Mouse (Mus musculus): Measurements from ENCODE around the gene Serpinb12.
"Not testable (repeated sequence)": the region's sequence is repeated elsewhere in the genome, so short reads cannot be mapped to it uniquely, and the experiment has no call there.

The Serpinb12 gene

DNA sequence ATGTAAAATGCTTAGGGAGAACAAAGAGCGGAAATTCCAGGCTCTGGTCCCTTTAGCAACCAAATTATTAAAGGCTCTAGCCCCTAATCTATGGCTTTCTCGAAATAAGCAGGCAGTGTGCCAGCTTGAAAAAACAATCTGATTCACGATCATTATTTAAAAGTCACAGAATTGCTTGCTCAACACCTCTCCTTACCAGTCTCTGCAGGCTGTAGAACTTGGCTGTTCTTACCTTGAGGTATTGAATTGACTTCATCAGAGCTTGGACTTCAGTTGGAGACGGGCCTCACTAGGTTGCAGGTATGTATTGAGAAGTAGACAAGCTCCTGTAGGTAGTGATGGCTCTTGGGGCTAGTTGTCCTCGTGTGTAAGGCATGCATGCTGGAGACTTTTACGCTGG lies at the start of gene Serpinb12:
Gene Serpinb12 (plus strand): TSS at position 185 of the 400 bp plus-strand sequence.
- DNase-seq (ENCODE audit: low spot score in 2 of 2), result no peak

DNA sequence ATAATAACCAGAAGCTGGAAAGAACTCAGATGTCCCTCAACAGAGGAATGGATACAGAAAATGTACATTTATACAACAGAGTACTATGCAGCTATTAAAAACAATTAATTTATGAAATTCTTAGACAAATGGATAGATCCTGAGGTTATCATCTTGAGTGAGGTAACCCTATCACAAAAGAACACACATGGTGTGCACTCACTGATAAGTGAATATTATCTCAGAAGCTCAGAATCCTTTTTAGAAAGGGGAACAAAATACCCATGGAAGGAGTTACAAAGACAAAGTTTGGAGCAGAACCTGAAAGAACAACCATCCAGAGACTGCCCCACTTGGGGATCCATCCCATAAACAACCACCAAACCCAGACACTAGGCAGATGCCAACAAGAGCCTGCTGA lies 39.1 kb upstream of the Serpinb12 start:
- DNase-seq (ENCODE audit: low spot score in 2 of 2), result not testable (repeated sequence)

DNA sequence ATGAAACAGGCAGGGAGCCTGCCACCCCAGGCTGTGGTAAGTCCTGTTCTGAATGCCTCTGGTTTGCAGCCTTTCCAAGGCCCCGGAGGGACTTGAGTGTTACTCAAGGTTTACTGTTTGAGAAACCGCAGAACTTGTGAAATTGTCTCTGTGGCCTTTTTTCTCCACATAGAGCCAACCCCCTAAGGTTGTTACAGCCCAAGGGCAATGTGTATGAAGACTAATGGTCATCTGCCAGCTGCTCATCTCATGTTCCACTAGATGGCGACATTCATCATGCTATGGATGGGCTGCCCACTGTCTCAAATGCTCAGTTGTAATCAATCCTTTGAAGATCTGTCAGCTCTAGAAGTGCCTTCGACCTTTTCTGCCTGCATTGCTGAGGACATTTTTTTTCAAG lies 32.8 kb upstream of the Serpinb12 start:
- peak in 1 of 2 experiments; percentile 9 for DNase-seq (ENCODE audit: low spot score in 2 of 2)

DNA sequence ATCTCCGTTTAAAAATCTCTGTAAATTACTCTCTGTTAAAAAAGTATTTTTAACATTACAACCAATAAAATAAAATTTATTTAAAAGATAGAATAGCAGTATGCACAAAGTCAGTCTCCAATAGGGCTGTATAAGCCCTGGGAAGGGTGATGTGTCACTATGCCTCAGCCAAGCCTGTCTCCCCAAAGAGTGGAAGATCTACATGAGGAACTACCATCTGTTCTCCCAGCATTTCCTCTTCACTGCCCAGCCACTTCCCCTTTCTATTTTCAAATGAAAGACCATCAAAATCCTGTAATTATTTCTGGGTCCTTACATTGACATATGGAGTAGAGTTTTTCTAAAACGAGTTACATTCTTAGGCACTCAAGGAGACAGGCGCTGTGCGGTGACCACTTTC lies 2.3 kb upstream of the Serpinb12 start:
- no peak for DNase-seq (ENCODE audit: low spot score in 2 of 2)

DNA sequence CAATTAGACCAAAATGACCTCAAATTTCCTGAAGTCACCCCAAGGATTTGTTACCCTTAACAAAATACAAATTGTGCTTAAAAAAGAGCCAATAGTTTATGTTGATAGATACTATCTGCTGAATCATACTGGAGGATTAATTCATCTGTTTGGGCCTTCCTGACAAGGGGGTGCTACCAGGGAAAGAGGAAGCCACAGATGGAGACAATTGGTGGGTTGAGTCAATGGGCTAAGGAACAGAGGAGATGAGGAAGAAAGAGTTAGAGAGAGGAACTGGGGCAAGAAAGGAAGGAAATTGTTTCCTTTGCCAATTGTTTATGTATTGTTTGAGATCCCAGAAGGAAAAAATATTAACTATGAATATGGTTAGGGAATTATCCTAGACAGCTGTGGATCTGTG lies 591 bp upstream of the Serpinb12 start:
- DNase-seq (ENCODE audit: low spot score in 2 of 2), result no peak

DNA sequence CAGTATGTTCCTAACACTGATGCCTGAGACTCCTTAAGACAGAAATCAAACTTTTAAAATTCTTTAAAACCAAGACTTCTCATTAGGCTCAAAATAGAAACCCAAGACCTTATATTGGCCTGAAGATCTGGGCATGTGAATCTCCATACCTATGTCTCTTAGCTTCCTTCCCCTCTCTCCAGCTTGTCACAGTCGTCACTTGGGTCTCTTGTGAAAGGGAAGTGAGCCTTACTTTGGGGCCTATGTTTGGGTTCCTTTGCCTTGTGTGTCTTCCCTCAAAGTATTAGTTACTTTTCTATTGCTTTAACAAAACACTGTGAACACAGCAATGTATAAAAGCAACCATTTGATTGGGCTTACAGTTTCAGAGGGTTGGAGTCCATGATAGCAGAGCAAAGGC lies 13.0 kb downstream of the Serpinb12 start:
- no peak for DNase-seq (ENCODE audit: low spot score in 2 of 2)

DNA sequence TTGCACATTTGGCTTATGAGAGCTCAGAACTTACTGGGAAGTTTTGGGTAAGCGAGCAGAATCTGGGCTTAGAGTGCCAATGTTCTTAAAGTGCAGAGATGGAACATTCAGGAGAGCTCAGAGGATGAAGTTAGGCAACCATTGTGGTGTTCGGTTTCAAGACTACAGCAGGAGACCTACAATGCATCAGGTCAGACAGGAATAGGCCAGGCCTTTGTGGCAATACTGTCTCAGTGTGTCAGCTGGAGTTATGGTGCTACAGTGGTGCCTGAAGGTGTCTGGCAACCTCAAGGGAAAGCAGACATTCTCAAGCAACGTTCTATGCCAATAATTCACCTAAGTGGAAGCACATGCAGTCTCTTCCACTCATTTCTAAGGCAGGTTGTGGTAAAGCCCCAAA lies 25.7 kb downstream of the Serpinb12 start:
- DNase-seq (ENCODE audit: low spot score in 2 of 2), result no peak

DNA sequence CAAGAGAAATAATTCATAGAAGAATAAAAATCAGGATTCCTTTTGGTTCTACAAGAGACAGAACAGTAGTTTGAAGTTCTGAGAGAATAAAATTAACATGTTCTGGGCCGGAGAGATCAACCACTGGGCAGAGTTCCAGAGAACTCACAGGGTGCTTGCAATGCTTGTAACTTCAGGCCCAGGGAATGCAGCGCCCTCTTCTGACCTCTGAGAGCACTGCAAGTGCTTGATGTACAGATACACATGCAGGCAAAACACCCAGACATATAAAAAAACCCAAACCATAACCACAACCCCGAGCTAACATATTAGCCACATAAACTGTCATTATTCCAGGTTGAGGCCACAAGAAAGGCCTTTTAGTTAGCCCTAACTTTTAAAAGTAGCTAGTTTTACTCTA lies 26.8 kb downstream of the Serpinb12 start:
- DNase-seq (ENCODE audit: low spot score in 2 of 2), result peak in 1 of 2 experiments; percentile 6

DNA sequence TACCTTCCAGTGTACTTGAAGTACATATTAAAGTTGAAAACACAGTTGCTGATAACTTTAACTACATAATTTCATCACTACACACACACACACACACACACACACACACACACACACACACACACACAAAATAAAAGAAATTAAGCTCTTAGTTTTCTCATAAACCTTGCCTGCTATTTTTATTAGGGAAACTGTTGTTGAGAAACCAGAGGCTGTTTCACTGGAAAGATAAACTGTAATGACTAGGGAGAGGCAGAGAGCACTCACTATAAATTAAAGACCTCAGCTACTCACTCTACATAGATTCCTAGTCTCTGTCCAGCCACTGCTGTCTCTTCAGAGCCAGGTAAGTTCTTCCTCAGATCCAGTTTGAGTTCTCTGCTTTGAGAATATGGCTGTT lies 46.4 kb downstream of the Serpinb12 start, which contains the start of gene Serpinb13:
Gene Serpinb13 (plus strand): TSS at position 301 of the 400 bp plus-strand sequence.
- no peak for DNase-seq (ENCODE audit: low spot score in 2 of 2)

DNA sequence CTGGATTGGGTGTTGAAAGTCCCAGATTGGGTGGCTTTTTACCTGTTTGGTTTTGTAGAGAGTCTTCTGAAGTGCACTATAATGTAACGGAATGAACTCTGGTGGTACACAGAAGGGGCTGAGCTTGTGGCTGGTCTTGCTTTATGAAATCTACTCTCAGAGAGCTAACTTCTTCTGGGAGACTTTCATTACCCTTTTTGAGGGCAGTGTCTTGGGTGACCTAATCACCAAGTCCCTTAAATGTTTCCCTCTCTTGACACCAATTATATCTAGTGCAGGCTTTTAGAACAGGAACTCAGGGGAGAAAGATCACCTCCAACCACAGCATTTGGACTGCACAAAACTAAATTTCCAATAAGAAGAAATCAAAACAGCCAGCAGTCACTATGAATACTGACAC lies 48.8 kb downstream of the Serpinb12 start:
- no peak for DNase-seq (ENCODE audit: low spot score in 2 of 2)

DNA sequence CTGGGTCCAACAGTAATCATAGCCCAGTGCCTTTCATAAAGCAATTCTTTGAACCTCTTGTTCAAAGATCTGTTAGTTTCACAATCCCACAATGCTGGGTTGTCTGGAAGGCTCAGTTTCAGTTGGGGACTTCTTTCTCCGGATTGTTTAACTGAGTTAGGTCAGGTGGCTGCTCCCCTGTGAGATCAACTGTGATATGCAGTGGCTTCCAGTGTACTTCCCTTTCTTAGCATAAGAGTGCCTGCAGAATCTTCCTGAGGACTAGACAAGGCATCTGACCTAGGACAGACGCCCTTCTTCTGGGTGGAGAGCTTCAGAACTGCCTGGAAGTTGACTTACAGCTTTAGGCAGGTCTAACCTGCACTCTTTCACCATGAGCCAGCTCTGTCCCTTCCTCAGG lies 49.6 kb downstream of the Serpinb12 start:
- DNase-seq (ENCODE audit: low spot score in 2 of 2), result no peak

DNA sequence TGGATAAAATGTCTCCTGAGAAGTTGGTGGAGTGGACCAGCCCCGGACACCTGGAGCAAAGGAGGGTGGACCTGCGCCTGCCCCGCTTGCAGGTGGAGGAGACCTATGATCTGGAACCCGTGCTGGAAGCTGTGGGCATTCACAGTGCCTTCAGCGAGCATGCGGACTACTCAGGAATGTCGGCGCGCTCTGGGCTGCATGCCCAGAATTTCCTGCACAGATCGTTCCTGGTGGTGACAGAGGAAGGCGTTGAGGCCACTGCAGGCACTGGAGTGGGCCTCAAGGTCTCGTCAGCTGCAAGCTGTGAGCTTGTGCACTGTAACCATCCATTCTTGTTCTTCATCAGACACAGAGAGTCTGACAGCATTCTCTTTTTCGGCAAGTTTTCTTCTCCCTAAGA lies 66.2 kb downstream of the Serpinb12 start:
- DNase-seq (ENCODE audit: low spot score in 2 of 2), result no peak

DNA sequence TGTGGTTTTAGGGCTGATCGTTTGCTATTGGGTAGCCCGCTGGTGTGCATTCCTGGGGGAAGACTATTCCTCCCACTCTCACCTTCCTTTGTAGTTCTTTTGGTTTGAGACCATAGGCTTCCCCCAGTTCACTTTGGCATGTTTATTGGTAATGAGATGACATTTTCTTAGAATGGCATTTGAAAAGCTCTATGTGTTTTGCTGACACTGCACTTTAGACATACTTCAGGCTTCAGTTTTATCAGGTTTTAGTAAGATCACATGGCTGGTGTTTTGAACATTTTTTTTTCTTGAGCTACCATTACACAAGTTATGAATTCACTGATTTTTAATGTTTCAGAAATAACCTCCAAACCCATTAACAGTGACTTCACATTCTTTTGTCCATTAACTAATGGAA lies 67.5 kb downstream of the Serpinb12 start:
- DNase-seq (ENCODE audit: low spot score in 2 of 2), result no peak

DNA sequence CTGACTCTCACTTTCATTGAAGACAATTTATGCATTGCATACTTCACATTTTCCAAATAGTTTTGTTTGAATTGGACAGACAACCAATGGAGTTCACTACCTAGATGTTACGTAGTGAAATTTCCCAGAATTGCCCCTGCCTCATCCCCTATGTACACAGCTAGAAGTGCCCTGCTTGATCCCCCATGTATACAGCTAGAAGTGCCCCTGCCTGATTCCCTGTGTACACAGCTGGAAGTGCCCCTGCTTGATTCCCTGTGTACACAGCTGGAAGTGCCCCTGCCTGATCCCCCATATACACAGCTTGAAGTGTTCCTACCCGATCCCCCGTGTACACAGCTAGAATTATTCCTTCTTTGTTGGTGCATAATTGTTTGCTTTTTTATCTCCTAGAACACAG lies 72.1 kb downstream of the Serpinb12 start:
- DNase-seq (ENCODE audit: low spot score in 2 of 2), result no peak
